Mouse (Mus musculus): ENCODE data around the gene Mki67.
A peak's percentile ranks its signal among the peaks of the same experiment; 100 is the strongest.
"Not testable (repeated sequence)": the region's sequence is repeated elsewhere in the genome, so short reads cannot be mapped to it uniquely, and the experiment has no call there.

Gene Mki67

GRCm38 (mm10) chr7:135716968-135717557 lies 902 bp upstream of the Mki67 start:
- DNase-seq (ENCODE audit: low read depth), result no peak

DNA sequence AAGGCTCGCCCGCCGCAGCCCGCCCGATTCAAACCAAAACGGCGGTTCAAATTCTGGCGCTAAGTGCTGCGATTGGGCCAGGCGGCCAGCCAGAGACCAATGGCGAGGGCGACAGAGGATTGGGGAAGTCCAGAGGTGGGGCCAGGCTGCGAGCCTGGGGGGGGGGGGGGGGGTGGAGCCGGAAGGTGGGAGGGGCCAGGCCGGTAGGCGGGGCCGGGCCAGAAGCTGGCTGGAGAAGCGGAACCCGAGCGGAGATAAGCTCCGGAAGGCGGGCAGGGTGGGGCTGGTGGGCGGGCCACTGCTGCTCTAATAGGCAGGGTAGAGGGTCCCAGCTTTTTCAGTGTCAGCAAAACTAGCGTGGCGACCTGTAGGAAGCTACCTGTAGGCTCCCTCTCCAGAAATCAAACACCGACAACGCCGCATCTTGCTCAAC lies 300 bp upstream of the Mki67 start:
- DNase-seq (ENCODE audit: low read depth), result peak; percentile 87

DNA sequence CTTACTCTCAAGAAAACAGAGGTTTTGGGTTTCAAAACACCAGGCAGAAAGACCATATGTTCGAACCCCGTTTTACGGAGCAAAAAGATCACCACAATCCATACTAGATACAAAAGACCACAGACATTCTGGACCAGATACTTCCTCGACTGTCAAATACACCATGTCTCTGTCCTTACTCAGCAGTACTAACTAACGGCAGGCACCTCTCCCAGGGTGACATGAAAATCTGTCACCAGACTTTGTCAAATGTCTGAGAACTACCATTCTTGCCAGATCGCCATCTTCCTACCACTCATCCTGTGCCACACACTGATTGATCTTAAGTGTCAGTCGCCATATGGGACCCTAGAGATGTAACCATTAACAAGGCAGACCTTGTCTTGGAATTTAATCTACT lies 995 bp downstream of the Mki67 start:
- no peak for DNase-seq (ENCODE audit: low read depth)

- DNase-seq (ENCODE audit: low read depth), result no peak
Observed at GRCm38 (mm10) chr7:135713326-135713725, 2.8 kb downstream of the Mki67 start.

DNA sequence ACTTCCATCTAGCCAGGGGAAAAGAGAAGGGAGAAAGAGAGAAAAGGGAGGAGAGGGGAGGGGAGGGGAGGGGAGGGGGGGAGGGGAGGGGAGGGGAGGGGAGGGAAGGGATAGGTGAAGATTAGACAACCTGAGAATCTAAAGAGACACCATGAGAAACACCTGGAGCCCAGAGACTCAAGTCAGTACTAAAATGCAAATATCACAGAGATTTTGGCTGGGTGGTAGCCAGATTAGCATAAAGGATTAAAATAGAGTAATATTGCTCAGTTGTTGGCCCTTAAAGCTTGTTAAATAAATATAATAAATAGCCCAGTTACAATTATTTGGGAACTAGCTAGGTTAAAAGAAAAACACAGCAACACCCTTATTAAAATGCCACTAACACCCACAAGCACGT lies 3.6 kb downstream of the Mki67 start:
- DNase-seq (ENCODE audit: low read depth), result no peak

- DNase-seq (ENCODE audit: low read depth), result no peak
Observed at GRCm38 (mm10) chr7:135710702-135711101, 5.5 kb downstream of the Mki67 start.

GRCm38 (mm10) chr7:135705753-135706152 lies 10.4 kb downstream of the Mki67 start:
- DNase-seq (ENCODE audit: low read depth), result no peak

DNA sequence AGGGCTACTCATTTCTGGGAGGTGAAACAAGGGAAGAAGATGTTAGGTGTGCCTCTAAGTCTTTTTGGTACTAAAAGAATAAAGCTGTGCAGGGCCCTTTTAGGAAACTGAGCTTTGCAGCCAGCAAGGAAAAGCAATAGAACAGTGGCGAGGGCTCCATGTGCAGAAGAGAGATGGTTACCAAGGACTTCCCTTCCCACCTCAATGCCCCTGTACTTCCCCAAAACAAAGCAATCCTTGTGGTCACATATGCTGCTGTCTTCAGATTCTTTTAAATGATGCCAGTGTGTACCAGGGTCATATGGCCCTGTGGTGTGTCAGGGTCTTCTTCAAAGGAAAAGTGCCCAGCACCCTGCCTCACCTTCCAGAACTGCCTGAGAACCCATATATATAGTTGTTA lies 11.1 kb downstream of the Mki67 start:
- DNase-seq (ENCODE audit: low read depth), result no peak

DNA sequence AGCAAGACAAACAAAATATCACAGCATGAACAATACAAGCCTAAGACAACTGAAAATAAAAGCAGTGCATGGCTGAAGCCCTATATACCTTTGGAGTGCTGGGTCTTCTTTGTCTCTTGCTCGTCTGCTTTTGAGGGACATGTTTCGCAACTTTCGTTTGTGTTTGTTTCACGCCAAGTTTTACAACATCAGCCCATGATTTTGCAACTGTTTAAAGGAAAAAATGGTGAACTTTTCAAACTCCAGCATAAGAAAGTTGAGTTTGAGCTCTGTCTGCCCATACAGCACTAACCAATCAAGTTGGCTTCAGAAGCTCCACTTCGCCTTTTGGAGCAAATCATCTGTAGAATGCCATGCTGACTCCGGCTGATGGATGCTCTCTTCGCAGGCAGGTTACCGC lies 11.9 kb downstream of the Mki67 start:
- DNase-seq (ENCODE audit: low read depth), result no peak

GRCm38 (mm10) chr7:135703600-135704148 lies 12.5 kb downstream of the Mki67 start:
- DNase-seq (ENCODE audit: low read depth), result no peak

DNA sequence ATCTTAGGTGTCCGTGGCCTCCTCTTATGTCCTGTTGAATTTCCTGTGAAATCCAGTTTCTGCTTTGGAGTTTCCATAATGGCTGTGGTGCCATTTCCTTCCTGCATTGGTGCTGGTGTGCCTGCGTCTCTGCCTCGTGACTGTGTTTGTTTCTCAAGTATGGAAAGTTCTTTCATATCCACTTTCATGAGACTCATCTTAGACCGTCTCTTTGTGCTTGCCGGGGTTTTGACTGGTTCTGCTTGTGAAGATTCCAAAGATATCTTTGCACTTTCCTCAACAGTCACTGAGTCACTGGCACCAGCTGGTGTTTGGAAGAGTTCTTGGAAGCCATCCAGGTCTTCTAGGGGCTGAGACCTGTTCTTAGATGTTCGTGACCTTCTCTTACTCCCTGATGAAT lies 16.8 kb downstream of the Mki67 start:
- not testable (repeated sequence) for DNase-seq (ENCODE audit: low read depth)

GRCm38 (mm10) chr7:135698362-135698761 lies 17.8 kb downstream of the Mki67 start:
- DNase-seq (ENCODE audit: low read depth), result no peak

GRCm38 (mm10) chr7:135697021-135697740 lies 19.0 kb downstream of the Mki67 start:
- not testable (repeated sequence) for DNase-seq (ENCODE audit: low read depth)

DNA sequence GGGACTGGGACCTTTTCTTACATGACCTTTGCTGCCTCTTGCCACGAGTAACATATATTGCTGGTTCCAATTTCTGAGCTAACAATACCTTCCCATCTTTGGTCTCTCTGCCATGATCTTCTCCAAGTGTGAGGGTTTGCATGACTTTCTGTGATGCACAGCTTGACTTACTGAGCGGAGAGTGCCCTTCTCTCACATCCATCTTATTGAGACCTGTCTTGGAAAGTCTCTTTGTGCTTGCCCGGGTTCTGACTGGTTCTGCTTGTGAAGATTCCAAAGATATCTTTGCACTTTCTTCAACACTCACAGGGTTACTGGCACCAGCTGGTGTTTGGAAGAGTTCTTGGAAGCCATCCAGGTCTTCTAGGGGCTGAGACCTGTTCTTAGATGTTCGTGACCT lies 20.0 kb downstream of the Mki67 start:
- no peak for DNase-seq (ENCODE audit: low read depth)

- DNase-seq (ENCODE audit: low read depth), result no peak
Observed at GRCm38 (mm10) chr7:135694796-135695195, 21.4 kb downstream of the Mki67 start.

GRCm38 (mm10) chr7:135694130-135694529 lies 22.0 kb downstream of the Mki67 start:
- no peak for DNase-seq (ENCODE audit: low read depth)

DNA sequence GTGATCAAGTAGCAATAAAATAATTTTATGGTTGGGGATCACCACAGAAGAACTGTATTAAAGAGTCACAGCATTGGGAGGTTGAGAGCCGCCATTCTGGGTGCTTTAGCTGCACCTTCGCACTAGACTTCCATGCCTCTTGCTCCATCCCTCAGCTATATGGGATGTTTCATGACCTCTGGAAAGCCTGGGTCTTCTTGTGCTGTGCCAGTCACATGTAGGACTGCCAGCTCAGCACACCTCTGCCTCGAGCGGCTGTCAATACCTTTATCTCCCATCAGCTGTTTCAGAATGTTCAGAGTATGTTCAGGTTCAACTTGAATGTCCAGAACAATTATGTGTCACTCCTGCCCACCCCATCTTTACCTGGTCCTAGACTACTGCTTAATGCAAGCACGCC lies 24.2 kb downstream of the Mki67 start:
- no peak for DNase-seq (ENCODE audit: low read depth)

GRCm38 (mm10) chr7:135689396-135689795 lies 26.8 kb downstream of the Mki67 start:
- DNase-seq (ENCODE audit: low read depth), result no peak

GRCm38 (mm10) chr7:135684938-135685337 lies 31.2 kb downstream of the Mki67 start:
- DNase-seq (ENCODE audit: low read depth), result no peak

DNA sequence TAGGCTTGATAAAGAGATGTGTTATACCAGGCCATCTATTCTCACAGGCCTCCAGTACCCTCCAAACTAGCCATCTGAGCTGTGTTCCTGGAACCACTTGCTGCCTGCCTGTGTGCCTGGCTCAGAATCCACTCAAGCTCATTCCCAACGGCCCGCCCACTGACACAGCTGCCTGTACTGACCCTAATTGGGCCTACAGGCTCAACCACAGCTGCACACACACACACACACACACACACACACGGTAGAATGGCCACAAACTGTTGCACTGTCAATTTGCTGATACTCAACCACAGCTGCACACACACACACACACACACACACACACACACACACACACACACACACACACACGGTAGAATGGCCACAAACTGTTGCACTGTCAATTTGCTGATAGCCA lies 32.1 kb downstream of the Mki67 start:
- DNase-seq (ENCODE audit: low read depth), result not testable (repeated sequence)

GRCm38 (mm10) chr7:135680334-135680733 lies 35.8 kb downstream of the Mki67 start:
- DNase-seq (ENCODE audit: low read depth), result peak; percentile 38

DNA sequence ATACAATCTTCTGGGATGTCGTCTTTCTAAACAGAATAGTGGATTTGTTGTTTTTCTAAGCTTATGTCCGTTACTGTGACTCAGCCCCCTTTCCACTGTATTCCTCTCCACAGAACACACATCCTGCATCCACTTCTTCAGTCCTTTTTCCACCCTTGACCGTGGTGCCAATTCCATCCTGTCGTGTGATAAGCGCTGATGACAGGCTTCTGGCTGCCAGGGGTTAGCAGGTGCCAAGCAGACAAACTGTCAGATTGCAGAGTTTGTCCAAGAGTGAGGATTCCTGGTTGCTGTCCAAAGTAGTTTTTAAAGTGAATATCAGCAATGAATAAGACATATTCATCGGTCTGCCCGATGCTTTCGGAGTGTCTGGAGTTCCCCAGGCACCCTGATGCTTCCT lies 39.4 kb downstream of the Mki67 start:
- no peak for DNase-seq (ENCODE audit: low read depth)

- no peak for DNase-seq (ENCODE audit: low read depth)
Observed at GRCm38 (mm10) chr7:135673576-135673975, 42.6 kb downstream of the Mki67 start.
